Mouse (Mus musculus): ENCODE measurements around the gene Znrf4. TPM values are rescaled to one million over a fixed set of nuclear protein-coding genes. Genes with fewer than 3 reads are reported as not detected.
"Not testable (repeated sequence)": the region's sequence is repeated elsewhere in the genome, so short reads cannot be mapped to it uniquely, and the experiment has no call there.

Znrf4 gene
- polyA plus RNA-seq, 1 experiment from 2014 or later, result not detected

DNA sequence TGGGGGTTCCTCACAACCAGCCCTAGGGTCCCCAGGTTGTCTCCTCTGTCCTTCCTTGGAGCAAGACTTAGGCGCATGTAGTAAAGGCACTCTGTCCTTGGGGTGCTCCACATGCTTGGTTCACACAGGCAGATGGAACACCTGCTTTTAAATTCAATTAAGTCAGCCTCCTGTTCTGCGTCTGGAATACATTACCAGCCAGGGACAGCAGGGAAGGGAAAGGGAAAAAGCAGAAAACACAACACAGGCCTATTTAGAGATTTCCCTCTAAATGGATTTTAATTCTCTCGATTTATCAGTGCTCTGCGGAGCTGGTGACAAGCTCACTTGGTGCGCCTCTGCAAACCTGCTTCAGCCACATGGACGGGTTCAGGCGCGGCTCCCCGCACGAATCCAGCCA is 6.8 kb downstream of the Znrf4 start:
- peaks cover 16% of the 10 kb centered on the region for H3K4me1 ChIP-seq
- no peak overlapping the region for H3K4me2 ChIP-seq
- ATAC-seq, result no peak
- H3K9ac ChIP-seq, result no peak overlapping the region
- peaks cover 41% of the 10 kb centered on the region for H3K27me3 ChIP-seq (replicated peaks)
- H3K27ac ChIP-seq, result no peak overlapping the region
- WGBS (ENCODE audit: insufficient replicate concordance), result 70% methylated on average over 10 of the region's 10 CpGs
- no peak overlapping the region for H3K4me3 ChIP-seq
- no peaks in the 10 kb centered on the region for H3K9me3 ChIP-seq (replicated peaks)
- no peaks in the 10 kb centered on the region for H3K36me3 ChIP-seq

- 27% methylated on average over 9 of the region's 9 CpGs for WGBS (ENCODE audit: insufficient replicate concordance)
- H3K4me2 ChIP-seq, result no peak overlapping the region
- ATAC-seq, result no peak
- no peaks in the 10 kb centered on the region for H3K9me3 ChIP-seq (replicated peaks)
- no peaks in the 10 kb centered on the region for H3K36me3 ChIP-seq
- no peak overlapping the region for H3K4me3 ChIP-seq
- no peak overlapping the region for H3K9ac ChIP-seq
- H3K27ac ChIP-seq, result no peak overlapping the region
- peaks cover 7% of the 10 kb centered on the region for H3K4me1 ChIP-seq
- peaks cover 12% of the 10 kb centered on the region for H3K27me3 ChIP-seq (replicated peaks)
Measured at GRCm38 (mm10) chr17:56502526-56502925, 9.7 kb downstream of the Znrf4 start.

DNA sequence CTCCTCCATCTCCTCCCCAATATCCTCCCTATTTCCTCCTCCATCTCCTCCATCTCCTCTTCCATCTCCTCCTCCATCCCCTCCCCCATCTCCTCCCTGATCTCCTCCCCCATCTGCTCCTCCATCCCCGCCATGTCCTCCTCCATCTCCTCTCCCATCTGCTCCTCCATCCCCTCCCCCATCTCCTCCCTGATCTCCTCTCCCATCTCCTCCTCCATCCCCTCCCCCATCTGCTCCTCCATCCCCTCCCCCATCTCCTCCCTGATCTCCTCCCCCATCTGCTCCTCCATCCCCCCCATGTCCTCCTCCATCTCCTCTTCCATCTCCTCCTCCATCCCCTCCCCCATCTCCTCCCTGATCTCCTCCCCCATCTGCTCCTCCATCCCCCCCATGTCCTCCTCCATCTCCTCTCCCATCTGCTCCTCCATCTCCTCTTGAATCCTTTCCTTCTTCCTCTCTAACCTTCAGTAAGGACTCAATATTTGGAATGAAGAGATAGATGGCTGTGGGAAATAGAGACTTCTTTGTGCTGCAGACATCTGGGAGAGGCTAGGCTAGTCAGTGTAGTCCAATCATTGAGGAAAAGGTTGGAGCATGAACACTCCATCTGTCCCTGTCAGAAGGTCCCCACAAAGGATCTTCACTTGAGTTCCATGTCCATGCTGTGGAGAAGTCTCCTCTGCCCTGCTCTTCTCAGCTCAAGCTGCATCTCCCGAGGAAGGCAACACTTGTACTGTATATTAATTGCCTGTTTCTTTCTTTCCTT is 10.4 kb downstream of the Znrf4 start:
- 31% methylated on average over 2 of the region's 2 CpGs for WGBS (ENCODE audit: insufficient replicate concordance)
- H3K27me3 ChIP-seq (replicated peaks); H3K4me3 ChIP-seq; H3K9ac ChIP-seq; H3K9me3 ChIP-seq (replicated peaks); ATAC-seq; H3K4me1 ChIP-seq; H3K27ac ChIP-seq; H3K36me3 ChIP-seq; H3K4me2 ChIP-seq: not testable (repeated sequence)

- 58% methylated on average over 5 of the region's 5 CpGs for WGBS (ENCODE audit: insufficient replicate concordance)
- 0 out of 2 replicates have a peak, but pooled peaks cover 4% of the 10 kb centered on the region for H3K27me3 ChIP-seq (replicated peaks)
- ATAC-seq, result no peak
Measured at GRCm38 (mm10) chr17:56499229-56499628, 13.0 kb downstream of the Znrf4 start.

GRCm38 (mm10) chr17:56494480-56494879 is 17.8 kb downstream of the Znrf4 start:
- Histone ChIP-seq H3K4me1 (no peaks in the 10 kb centered on the region), H3K9ac (no peak overlapping the region), H3K4me2 (no peak overlapping the region), H3K27me3 (replicated peaks) (no peaks in the 10 kb centered on the region), H3K36me3 (peaks cover 3% of the 10 kb centered on the region; the same call in 1 of the 2 replicates), H3K27ac (no peak overlapping the region), H3K4me3 (no peak overlapping the region), H3K9me3 (replicated peaks) (peaks cover 40% of the 10 kb centered on the region)
- WGBS (ENCODE audit: insufficient replicate concordance), result 41% methylated on average over 2 of the region's 2 CpGs
- no peak for ATAC-seq

More at GRCm38 (mm10) chr17:56499229-56499628, 13.0 kb downstream of the Znrf4 start:
- no peak overlapping the region for H3K27ac ChIP-seq
- no peak overlapping the region for H3K4me2 ChIP-seq
- H3K4me3 ChIP-seq, result no peak overlapping the region
- no peak overlapping the region for H3K9ac ChIP-seq
- H3K4me1 ChIP-seq, result no peaks in the 10 kb centered on the region
- H3K9me3 ChIP-seq (replicated peaks), result peaks cover 19% of the 10 kb centered on the region
- H3K36me3 ChIP-seq, result peaks cover 3% of the 10 kb centered on the region; the same call in 1 of the 2 replicates

GRCm38 (mm10) chr17:56493841-56494240 is 18.4 kb downstream of the Znrf4 start:
- Histone ChIP-seq H3K4me2 (no peak overlapping the region), H3K27ac (no peak overlapping the region), H3K9ac (no peak overlapping the region), H3K9me3 (replicated peaks) (peaks cover 40% of the 10 kb centered on the region), H3K27me3 (replicated peaks) (peaks cover under 1% of the 10 kb centered on the region; the same call in 1 of the 2 replicates), H3K4me1 (no peaks in the 10 kb centered on the region), H3K4me3 (no peak overlapping the region), H3K36me3 (peaks cover 3% of the 10 kb centered on the region; the same call in 1 of the 2 replicates)
- ATAC-seq, result no peak
- WGBS (ENCODE audit: insufficient replicate concordance), result 80% methylated on average over 2 of the region's 2 CpGs

DNA sequence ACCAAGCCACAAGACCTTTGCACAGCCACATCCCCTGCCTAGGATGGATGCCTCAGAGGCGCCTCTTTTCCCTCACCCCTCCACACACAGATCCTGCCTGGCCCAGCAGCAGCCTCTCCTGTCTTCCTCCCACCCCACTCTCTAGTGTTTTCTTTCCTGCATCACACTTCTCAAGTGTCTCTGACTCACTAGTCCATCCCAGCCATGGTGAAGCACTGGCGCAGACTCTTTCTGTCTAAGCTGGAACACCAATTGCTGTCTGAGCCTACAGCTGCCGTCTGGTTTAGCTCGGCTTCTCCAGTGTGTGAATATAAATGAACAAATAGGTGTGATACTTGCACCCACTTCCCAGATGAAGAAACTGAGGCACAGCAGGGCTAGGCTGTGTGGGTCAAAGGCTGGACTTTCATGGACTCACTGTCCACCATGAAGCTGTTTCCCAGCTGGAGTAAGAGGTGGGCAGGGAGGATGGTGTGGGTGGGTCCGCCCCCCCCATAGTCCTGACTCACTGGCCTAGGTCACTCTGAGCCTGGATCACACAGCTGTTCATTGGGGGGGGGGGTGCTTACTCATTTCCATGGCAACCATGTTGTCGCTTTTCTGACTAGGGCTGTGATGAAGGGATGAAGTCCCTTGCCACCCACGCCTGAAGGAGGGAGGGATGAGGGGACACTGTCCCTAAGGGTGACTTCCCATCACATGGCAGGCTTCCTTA is 21.6 kb downstream of the Znrf4 start:
- Histone ChIP-seq H3K9ac (no peak overlapping the region), H3K27me3 (replicated peaks) (peaks cover 29% of the 10 kb centered on the region), H3K27ac (no peak overlapping the region), H3K36me3 (peaks cover 3% of the 10 kb centered on the region; the same call in 1 of the 2 replicates), H3K9me3 (replicated peaks) (peaks cover 33% of the 10 kb centered on the region), H3K4me2 (no peak overlapping the region), H3K4me1 (no peaks in the 10 kb centered on the region), H3K4me3 (no peak overlapping the region)
- 68% methylated on average over 7 of the region's 7 CpGs for WGBS (ENCODE audit: insufficient replicate concordance)
- no peak for ATAC-seq

GRCm38 (mm10) chr17:56488028-56488427 is 24.2 kb downstream of the Znrf4 start:
- Histone ChIP-seq H3K4me1 (no peaks in the 10 kb centered on the region), H3K27ac (no peak overlapping the region), H3K4me3 (no peak overlapping the region), H3K4me2 (no peak overlapping the region), H3K36me3 (no peaks in the 10 kb centered on the region), H3K9ac (no peak overlapping the region), H3K9me3 (replicated peaks) (peaks cover 10% of the 10 kb centered on the region), H3K27me3 (replicated peaks) (peaks cover 34% of the 10 kb centered on the region)
- 19% methylated on average over 12 of the region's 12 CpGs for WGBS (ENCODE audit: insufficient replicate concordance)
- ATAC-seq, result no peak

DNA sequence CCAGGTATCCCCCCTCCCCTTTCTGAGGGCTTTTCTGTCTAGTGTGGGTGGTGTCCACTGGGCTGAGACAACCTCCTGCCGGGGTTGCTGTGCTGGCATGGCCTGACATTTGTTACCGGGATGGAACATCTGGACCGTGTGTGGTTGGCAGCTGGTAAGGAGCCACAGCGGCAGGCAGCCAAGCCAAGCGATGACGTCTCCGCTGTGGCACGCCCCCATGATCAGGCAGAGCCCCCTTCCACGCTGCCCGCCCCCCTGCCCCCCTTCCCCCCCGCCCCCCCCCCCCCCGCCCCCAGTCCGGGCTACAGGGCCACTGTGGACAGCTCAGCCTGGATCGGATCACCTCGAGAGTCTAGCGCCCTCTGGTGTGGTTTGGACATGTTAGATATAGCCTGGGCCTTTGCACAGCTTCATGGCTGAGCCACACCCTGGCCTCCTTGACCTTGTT is 24.8 kb downstream of the Znrf4 start:
- Histone ChIP-seq H3K4me1 (no peaks in the 10 kb centered on the region), H3K36me3 (no peaks in the 10 kb centered on the region), H3K4me3 (no peak overlapping the region), H3K27me3 (replicated peaks) (peaks cover 34% of the 10 kb centered on the region), H3K9me3 (replicated peaks) (peaks cover 4% of the 10 kb centered on the region), H3K9ac (no peak overlapping the region), H3K27ac (no peak overlapping the region), H3K4me2 (no peak overlapping the region)
- no peak for ATAC-seq
- WGBS (ENCODE audit: insufficient replicate concordance), result 23% methylated on average over 10 of the region's 16 CpGs

GRCm38 (mm10) chr17:56485926-56486325 is 26.3 kb downstream of the Znrf4 start:
- WGBS (ENCODE audit: insufficient replicate concordance), result 82% methylated on average over 9 of the region's 9 CpGs

DNA sequence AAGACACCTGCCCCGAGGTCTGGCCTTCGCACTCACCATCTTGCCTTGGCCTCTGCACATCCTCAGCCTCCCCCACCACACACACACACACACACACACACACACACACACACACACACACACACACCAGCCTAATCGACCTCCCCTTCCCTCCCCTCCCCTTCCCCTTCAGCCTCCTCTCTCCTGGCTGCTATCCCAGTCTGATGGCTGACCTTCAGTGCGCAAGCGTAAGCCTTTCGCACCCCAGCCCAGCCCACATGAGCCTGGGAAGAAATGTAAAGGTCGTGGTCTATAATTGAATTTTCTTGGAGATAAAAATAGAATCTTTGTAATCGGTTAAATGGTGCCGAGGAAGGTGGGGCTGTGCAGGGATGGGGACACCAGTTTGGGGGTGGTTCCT is 27.1 kb downstream of the Znrf4 start:
- Histone ChIP-seq H3K9ac (no peak overlapping the region), H3K27me3 (replicated peaks) (peaks cover 44% of the 10 kb centered on the region), H3K4me3 (no peak overlapping the region), H3K4me1 (no peaks in the 10 kb centered on the region), H3K36me3 (no peaks in the 10 kb centered on the region), H3K27ac (no peak overlapping the region), H3K4me2 (no peak overlapping the region), H3K9me3 (replicated peaks) (no peaks in the 10 kb centered on the region)
- 63% methylated on average over 9 of the region's 9 CpGs for WGBS (ENCODE audit: insufficient replicate concordance)
- no peak for ATAC-seq

More at GRCm38 (mm10) chr17:56485926-56486325, 26.3 kb downstream of the Znrf4 start:
- H3K27me3 ChIP-seq (replicated peaks), result peaks cover 44% of the 10 kb centered on the region
- no peak overlapping the region for H3K27ac ChIP-seq
- no peak overlapping the region for H3K4me2 ChIP-seq
- H3K36me3 ChIP-seq, result no peaks in the 10 kb centered on the region
- no peaks in the 10 kb centered on the region for H3K4me1 ChIP-seq
- H3K4me3 ChIP-seq, result no peak overlapping the region
- H3K9ac ChIP-seq, result no peak overlapping the region
- no peaks in the 10 kb centered on the region for H3K9me3 ChIP-seq (replicated peaks)
- ATAC-seq, result no peak

DNA sequence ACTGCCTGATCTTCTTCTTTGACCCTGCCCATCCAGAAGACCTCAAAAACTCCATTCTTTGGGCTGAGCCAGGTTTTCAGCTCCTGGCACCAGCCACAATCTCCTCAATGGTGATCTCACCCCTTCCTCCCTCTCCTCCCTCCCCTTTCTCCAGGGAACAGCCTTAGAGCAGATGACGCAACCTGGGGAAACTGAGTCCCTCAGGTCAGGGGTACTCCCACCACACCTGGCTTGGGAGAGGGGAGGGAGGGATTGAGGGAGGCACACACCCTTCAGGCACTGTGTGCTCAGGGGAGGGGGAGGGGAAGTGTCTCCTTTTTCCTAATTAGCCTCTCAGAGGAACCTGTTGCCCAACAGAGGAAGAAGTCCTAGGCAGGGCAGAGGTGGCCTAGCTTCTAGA is 29.6 kb downstream of the Znrf4 start:
- WGBS (ENCODE audit: insufficient replicate concordance), result 91% methylated on average over 1 of the region's 1 CpGs
- ATAC-seq, result no peak

More for the DNA sequence above, 29.6 kb downstream of the Znrf4 start:
- Histone ChIP-seq H3K4me1 (no peaks in the 10 kb centered on the region), H3K9ac (no peak overlapping the region), H3K4me3 (no peak overlapping the region), H3K4me2 (no peak overlapping the region), H3K27ac (no peak overlapping the region), H3K9me3 (replicated peaks) (no peaks in the 10 kb centered on the region), H3K27me3 (replicated peaks) (peaks cover 49% of the 10 kb centered on the region), H3K36me3 (no peaks in the 10 kb centered on the region)

All from liver, embryonic 12.5 days (tissue).